Mouse (Mus musculus): ENCODE data around the gene Rrp8.

GRCm38 (mm10) chr7:105778553-105779265 lies 41.5 kb upstream of the Rrp8 start:
- TF ChIP-seq POLR2A (IDR thresholded peaks at IDR 0.05; ENCODE audit: borderline replicate concordance, insufficient read depth, low read length), result no peak
- no peak for TF ChIP-seq CTCF (IDR thresholded peaks at IDR 0.05; ENCODE audit: borderline replicate concordance, insufficient read depth, low read depth, low read length)

Data from cerebellum, adult 2 months (tissue).